Mouse (Mus musculus) embryonic fibroblast, embryonic 13.5 days (primary cell): Measurements from ENCODE around the gene Olfr1555-ps1. TPM values are rescaled to one million over a fixed set of nuclear protein-coding genes. Genes with fewer than 3 reads are reported as not detected.
"Not testable (repeated sequence)": the region's sequence is repeated elsewhere in the genome, so short reads cannot be mapped to it uniquely, and the experiment has no call there.

ENCODE experiments used
- H3K27ac ChIP-seq: 2 replicates; pipeline ENCODE4 v1.5.1; 2012; ENCODE audit warnings: low read length, control low read depth, inconsistent platforms; ENCODE audit not compliant: insufficient read depth
- H3K4me1 ChIP-seq: 2 replicates; pipeline ENCODE4 v1.6.1; 2011; ENCODE audit warnings: low read length; ENCODE audit not compliant: control insufficient read depth, insufficient read depth
- H3K4me3 ChIP-seq: 2 replicates; pipeline ENCODE4 v1.5.1; 2011; ENCODE audit warnings: mild to moderate bottlenecking, control low read depth, low read length; ENCODE audit not compliant: insufficient read depth
- CTCF ChIP-seq: IDR thresholded peaks from 2 replicates; pipeline ENCODE4 v1.5.1; 2011; ENCODE audit warnings: mild to moderate bottlenecking, control low read depth, low read length, moderate library complexity, borderline replicate concordance; ENCODE audit not compliant: insufficient read depth
- POLR2A ChIP-seq: IDR thresholded peaks from 2 replicates; pipeline ENCODE4 v1.6.1; 2011; ENCODE audit warnings: low read depth, mild to moderate bottlenecking, control low read depth, low read length, moderate library complexity
- polyA plus RNA-seq: library from polyadenylated mRNA; stranded (reverse); fragments of >200 nt; gene quantifications from 2 replicates; pipeline ENCODE4 v1.2.4, GENCODE M21; 2011; ENCODE audit warnings: low read depth; ENCODE audit not compliant: missing spikeins, insufficient read length

Gene Olfr1555-ps1
- polyA plus RNA-seq: not detected in 2 replicates

DNA sequence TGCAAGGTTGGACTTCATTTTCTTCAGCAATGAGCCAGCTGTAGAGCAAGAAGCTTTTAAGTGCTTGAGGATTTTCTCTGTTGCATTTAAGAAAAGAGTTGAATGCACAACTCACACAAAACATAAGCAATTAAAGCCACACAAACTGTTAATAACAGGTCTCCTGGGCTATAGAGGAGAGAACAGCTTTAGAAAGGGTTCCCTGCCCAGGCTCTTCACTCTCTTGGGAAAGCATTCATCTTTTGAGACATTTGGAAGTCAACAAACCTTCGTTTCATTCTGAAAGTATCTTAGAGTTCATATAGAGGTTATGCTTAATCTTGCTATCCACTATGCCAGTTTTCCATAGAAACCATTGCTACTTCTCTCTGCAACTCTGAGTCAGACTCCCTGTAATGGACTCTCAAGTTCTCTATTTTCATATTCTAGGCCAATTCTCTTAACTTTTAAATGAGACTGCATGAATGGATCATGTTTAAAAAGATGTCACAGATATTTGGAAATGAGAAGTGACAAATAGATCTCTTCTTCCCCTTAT lies at the start of gene Olfr1555-ps1:
TSS of gene Olfr1555-ps1 (minus strand) at position 51 of the 538 bp plus-strand sequence.
- not testable (repeated sequence) for H3K4me1 ChIP-seq, H3K27ac ChIP-seq, H3K4me3 ChIP-seq

DNA sequence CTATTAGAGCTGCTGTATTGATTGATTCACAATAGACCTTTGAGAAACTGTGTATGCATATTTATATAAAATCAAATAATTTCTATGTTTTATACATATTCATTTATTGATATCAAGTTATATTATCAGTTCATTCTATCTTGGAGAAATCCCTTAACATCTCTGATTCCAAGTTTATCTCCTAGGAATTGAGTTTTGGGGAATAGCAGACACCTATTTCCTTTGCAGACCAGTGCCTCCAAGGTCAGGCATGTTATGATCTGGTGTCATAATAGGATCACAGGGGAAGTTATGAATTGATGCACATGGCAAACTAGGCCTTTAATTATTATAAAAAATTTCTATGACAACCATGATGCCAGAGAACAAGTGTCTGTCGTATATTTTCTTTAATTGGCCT lies 30.4 kb upstream of the Olfr1555-ps1 start, which contains the start of gene Olfr1431:
TSS of gene Olfr1431 (plus strand) at position 301 of the 400 bp plus-strand sequence.
- Histone ChIP-seq H3K27ac (no peak within 1 kb of the TSS), H3K4me3 (no peak within 1 kb of the TSS), H3K4me1 (no peaks in the 10 kb centered on the region)
- no peak for TF ChIP-seq CTCF
- no peak for TF ChIP-seq POLR2A

DNA sequence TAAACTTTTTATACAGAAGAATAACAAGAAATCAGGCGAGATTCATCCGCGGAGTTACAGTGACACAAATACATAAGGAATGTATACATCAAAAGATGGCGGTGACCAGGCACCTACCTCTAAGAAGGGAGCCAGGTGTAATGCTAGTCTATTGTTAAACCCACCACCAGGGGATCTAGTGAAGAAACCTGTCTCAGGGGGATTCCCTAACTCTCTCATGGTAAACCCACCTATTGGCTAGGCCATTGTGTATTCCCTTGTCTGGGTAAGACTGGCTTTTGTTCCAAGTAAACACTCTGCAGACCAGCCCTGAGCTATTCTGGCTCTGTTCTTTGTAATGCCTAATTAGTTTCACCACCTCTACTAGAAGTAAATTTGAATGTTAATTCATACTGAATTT lies 29.2 kb upstream of the Olfr1555-ps1 start:
- H3K4me1 ChIP-seq, H3K27ac ChIP-seq, H3K4me3 ChIP-seq: not testable (repeated sequence)

DNA sequence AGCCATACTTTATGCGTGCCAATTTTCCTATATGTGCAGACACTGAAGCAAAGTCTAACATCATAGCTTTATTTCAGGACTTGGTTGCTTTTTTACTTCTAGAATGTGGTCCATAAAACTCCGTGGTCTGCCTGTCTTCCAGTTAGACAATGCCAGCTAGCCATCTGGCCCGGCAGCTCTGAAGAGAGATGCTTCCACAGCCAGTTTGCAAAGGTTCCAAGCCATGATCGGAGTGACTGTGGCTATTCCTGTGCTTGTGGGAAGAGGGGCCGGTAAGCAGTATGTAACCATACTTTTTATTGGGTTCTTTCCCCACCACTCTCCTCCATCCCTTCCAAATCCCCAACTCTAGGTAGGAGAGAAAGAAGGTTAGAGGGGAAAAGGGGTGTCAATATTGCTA lies 5.5 kb upstream of the Olfr1555-ps1 start:
- H3K4me1 ChIP-seq, H3K4me3 ChIP-seq, H3K27ac ChIP-seq: not testable (repeated sequence)

DNA sequence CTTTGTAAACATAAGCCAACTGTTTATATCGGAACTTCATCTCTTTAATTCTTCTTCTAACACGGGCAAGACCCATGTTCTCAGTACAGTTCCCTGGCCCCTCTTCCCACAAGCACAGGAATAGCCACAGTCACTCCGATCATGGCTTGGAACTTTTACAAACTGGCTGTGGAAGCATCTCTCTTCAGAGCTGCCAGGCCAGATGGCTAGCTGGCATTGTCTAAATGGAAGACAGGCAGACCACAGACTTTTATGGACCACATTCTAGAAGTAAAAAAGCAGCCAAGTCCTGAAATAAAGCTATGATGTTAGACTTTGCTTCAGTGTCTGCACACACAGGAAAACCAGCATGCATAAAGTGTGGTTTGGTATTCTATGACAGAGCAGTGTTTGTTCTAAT lies 24.5 kb downstream of the Olfr1555-ps1 start:
- H3K4me3 ChIP-seq: no peak overlapping the region
- H3K27ac ChIP-seq: no peak overlapping the region
- no peaks in the 10 kb centered on the region for H3K4me1 ChIP-seq
- TF ChIP-seq CTCF (no peak), POLR2A (no peak)

DNA sequence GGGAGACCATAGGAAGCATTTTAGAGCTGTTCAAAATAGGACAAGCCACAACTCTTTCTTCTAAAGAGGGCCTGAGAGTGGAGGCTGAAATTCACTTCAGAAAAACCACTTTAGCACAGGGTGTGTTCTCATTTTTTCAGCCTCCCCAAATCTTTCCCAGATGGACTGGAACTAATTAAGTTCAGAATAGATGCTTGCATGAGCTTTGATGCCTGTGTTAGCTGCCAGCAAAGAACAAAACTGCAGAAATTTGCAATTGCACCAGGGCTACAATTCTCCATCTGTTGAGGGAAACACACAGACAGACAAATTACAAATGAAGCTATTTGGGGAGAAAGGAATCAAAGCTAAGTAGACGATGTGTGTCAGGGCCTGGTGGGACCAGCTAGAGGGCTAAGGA lies 26.6 kb downstream of the Olfr1555-ps1 start:
- no peak overlapping the region for H3K4me3 ChIP-seq
- no peaks in the 10 kb centered on the region for H3K4me1 ChIP-seq
- no peak for TF ChIP-seq CTCF
- TF ChIP-seq POLR2A: no peak
- no peak overlapping the region for H3K27ac ChIP-seq

DNA sequence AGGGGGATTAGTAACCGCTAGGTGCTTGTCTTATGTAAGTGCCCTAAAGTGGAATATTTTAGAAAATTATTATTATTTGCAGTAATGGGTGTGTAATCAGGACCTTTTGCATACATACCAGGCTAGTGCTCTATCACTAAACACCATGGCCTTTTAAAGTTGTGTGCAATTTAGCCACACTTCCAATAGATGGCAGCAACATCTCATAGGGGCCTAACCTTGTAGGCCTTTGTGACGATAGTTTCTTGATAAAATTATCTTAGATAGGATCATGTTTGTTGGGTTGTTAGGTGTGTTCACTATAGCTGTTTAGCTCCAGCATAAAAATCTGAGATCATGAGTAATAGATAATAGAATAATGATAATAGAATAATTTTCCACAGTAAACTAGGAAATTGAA lies 35.6 kb downstream of the Olfr1555-ps1 start:
- Histone ChIP-seq H3K4me3 (no peak overlapping the region), H3K27ac (no peak overlapping the region), H3K4me1 (no peaks in the 10 kb centered on the region)
- TF ChIP-seq CTCF (no peak), POLR2A (no peak)

DNA sequence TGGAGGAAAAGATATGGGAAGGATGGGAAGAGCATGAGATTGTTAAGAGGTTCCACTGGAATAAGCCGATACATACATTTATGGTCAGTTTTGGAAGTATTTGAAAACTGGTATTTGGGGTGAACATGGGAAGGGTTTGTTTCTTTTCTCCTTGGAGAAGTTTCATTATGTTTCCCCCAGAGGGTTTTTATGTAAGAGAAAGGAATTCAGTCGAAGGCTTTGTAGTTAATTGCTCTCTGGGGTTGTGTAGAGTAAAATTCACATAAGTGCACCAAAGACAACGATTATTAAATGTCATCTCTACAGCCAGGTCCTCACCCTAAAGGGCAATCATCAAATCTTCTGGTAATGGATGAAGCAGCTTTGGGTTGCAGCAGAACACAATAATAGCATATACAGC lies 46.8 kb downstream of the Olfr1555-ps1 start, which contains the start of gene Olfr76:
TSS of gene Olfr76 (minus strand) at position 101 of the 400 bp plus-strand sequence.
- TF ChIP-seq POLR2A (no peak), CTCF (no peak)
- Histone ChIP-seq H3K4me1 (no peaks in the 10 kb centered on the region), H3K27ac (no peak within 1 kb of the TSS), H3K4me3 (no peak within 1 kb of the TSS)

DNA sequence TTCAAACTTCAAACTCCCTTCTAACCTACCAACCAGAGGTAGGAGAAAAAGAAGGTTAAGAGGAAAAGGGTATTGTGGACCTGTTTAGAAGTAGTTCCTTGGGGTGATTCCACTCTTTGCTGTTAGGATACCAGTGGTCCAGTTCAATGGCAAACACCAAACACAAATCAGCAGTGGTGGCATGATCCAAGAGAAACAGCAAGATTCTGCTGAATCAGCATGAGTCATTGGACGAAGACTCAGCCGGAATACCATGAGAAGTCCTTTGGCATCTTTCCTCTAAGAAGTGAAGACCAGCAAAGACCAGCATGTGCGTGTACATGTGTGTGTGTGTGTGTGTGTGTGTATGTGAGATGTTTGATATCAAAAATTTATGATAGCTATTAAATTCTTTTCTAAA lies 53.4 kb downstream of the Olfr1555-ps1 start:
- H3K27ac ChIP-seq: no peak overlapping the region
- no peak overlapping the region for H3K4me3 ChIP-seq
- TF ChIP-seq CTCF (no peak), POLR2A (no peak)

DNA sequence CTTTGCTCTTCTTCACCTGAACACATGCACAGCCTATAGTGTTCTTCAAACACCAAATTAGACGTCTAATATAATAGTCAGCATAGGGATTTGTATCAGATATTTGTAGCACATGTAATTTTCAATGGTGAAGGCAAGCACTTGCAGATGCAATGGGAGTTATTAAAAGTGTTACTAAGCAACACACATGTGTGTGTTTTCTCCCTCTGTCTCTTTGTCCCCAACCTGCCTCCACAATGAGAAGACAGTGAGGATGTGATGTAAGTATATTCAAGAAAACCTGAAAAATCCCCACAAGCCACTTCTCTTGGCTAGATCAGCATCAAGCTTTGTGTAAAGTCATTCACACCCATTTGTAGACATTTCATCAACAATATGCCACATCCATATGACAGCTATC lies 54.1 kb downstream of the Olfr1555-ps1 start, which contains the start of gene Olfr1428:
TSS of gene Olfr1428 (minus strand) at position 101 of the 400 bp plus-strand sequence.
- Histone ChIP-seq H3K4me1 (no peaks in the 10 kb centered on the region), H3K27ac (no peak within 1 kb of the TSS), H3K4me3 (no peak within 1 kb of the TSS)
- TF ChIP-seq CTCF: no peak
- TF ChIP-seq POLR2A: no peak

More for the DNA sequence above, 53.4 kb downstream of the Olfr1555-ps1 start:
- no peaks in the 10 kb centered on the region for H3K4me1 ChIP-seq

Other genes starting within 250 kb of the Olfr1555-ps1 start
- 49.4 and 54.4 TPM in 2 replicates for gene Osbp, start 204.2 kb downstream of the Olfr1555-ps1 start, polyA plus RNA-seq
- not detected in 2 replicates for gene Olfr1423, start 128.8 kb downstream of the Olfr1555-ps1 start, polyA plus RNA-seq
- not detected in 2 replicates for gene Olfr1424, start 107.4 kb downstream of the Olfr1555-ps1 start, polyA plus RNA-seq
- gene Olfr1425, start 92.4 kb downstream of the Olfr1555-ps1 start, polyA plus RNA-seq: not detected in 2 replicates
- gene Olfr1426, start 78.1 kb downstream of the Olfr1555-ps1 start, polyA plus RNA-seq: not detected in 2 replicates
- not detected in 2 replicates for gene Olfr1427, start 66.8 kb downstream of the Olfr1555-ps1 start, polyA plus RNA-seq
- gene Olfr1428, start 54.2 kb downstream of the Olfr1555-ps1 start, polyA plus RNA-seq: not detected in 2 replicates
- gene Olfr76, start 46.9 kb downstream of the Olfr1555-ps1 start, polyA plus RNA-seq: not detected in 2 replicates
- not detected in 2 replicates for gene Olfr1431, start 30.5 kb upstream of the Olfr1555-ps1 start, polyA plus RNA-seq
- gene Olfr1432, start 62.5 kb upstream of the Olfr1555-ps1 start, polyA plus RNA-seq: not detected in 2 replicates
- gene Olfr262, start 71.5 kb upstream of the Olfr1555-ps1 start, polyA plus RNA-seq: not detected in 2 replicates
- not detected in 2 replicates for gene Olfr235, start 90.9 kb upstream of the Olfr1555-ps1 start, polyA plus RNA-seq
- gene Olfr1434, start 109.7 kb upstream of the Olfr1555-ps1 start, polyA plus RNA-seq: not detected in 2 replicates
- gene Olfr1436, start 129.0 kb upstream of the Olfr1555-ps1 start, polyA plus RNA-seq: not detected in 2 replicates
- gene Olfr1437, start 155.0 kb upstream of the Olfr1555-ps1 start, polyA plus RNA-seq: not detected in 2 replicates
- gene Olfr1438-ps1, start 165.8 kb upstream of the Olfr1555-ps1 start, polyA plus RNA-seq: not detected in 2 replicates
- gene Olfr1440, start 217.2 kb upstream of the Olfr1555-ps1 start, polyA plus RNA-seq: not detected in 2 replicates
- not detected in 2 replicates for gene Olfr1441, start 247.3 kb upstream of the Olfr1555-ps1 start, polyA plus RNA-seq